Mouse (Mus musculus): ENCODE measurements around the gene Rasl12. TPM values are rescaled to one million over a fixed set of nuclear protein-coding genes. Genes with fewer than 3 reads are reported as not detected.

Rasl12 gene
- polyA plus RNA-seq, 1 experiment from 2014 or later: 10.4 TPM

DNA sequence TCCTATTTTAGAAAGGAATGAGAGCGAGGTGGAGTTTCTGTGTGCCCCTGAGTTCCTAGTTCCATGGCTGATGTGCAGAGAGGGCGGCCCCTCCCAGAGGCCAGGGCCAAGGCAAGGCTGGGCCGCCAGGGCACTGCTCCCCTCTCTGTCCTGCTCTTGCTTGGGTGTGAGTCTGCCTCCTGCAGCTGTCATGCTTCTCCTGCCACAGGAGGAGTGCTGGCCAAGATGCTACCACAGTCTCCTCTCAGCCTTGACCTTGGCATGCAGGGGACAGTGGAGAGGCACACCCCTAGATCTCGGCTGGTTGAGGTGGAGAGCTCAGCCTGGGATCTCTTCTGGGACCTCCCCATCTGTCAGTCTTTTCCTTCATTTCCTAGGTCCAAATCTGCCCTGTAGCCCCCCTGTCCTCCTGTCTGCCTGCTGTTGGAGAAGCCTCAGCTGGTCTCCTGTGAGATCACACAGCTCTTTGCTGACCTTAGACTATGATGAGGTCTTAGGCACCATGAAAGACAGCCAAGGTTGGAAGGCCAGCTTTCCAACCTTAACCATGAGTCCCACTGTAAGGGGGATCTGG, 17.2 kb upstream of the Rasl12 start:
- H3K27me3 ChIP-seq (ENCODE audit: insufficient read depth, low read length): no peaks in the 10 kb centered on the region
- H3K9me3 ChIP-seq (replicated peaks; ENCODE audit: low read length): no peaks in the 10 kb centered on the region
- no peak overlapping the region for H3K27ac ChIP-seq
- no peak overlapping the region for H3K9ac ChIP-seq (ENCODE audit: low read depth, low read length)
- 76% methylated on average over 4 of the region's 4 CpGs for WGBS
- no peak for ATAC-seq (replicated peaks; ENCODE audit: low FRiP score, low read depth)
- no peak for DNase-seq (ENCODE audit: low spot score)
- no peak overlapping the region for H3K4me2 ChIP-seq (ENCODE audit: low read length)
- H3K4me3 ChIP-seq (replicated peaks; ENCODE audit: low read depth, low read length): no peak overlapping the region
- peaks cover 8% of the 10 kb centered on the region; the same call in 1 of the 2 replicates for H3K4me1 ChIP-seq (replicated peaks; ENCODE audit: insufficient read depth, low read length)
- H3K36me3 ChIP-seq (ENCODE audit: insufficient read depth, low read length): no peaks in the 10 kb centered on the region
- TF ChIP-seq CTCF (IDR thresholded peaks at IDR 0.05; ENCODE audit: low read depth): no peak

DNA sequence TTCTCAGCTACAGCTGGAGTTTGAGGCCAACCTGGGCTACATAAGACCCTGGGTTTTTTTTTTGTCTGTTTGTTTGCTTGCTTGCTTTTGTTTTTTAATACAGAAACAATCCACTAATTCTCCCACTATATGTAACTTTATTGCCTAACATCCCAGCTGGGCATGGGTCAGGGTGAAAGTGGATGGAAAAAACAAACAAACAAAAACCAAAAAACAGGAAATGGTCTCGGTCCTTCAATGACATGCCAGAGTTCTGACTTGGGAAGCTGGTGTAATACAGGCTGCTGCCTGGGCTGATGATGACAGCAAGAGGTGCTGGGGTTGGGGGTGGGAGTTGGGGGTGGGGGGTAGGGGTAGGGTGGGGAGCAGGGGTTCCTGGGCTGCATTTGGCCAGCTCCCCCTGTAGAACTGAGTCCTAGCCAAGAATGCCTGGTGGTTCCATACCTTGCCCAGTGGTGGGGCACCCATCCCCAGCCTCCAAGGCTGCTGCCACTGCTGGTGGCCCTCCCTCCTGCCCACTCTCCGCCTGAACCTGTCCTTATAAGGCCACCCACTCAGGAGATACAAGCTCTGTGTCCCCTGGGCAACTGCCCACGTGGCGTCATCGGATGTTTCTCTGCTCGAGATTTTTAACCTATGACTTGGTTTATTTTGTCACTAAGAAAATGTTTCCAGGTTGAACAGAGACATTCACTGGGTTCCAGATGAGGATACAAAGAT, 16.1 kb upstream of the Rasl12 start:
- Histone ChIP-seq H3K27ac (peak overlapping the region; percentile 5; the same call in 1 of the 2 replicates), H3K9ac (ENCODE audit: low read depth, low read length) (no peak overlapping the region), H3K9me3 (replicated peaks; ENCODE audit: low read length) (no peaks in the 10 kb centered on the region), H3K4me1 (replicated peaks; ENCODE audit: insufficient read depth, low read length) (peaks cover 8% of the 10 kb centered on the region; the same call in 1 of the 2 replicates), H3K27me3 (ENCODE audit: insufficient read depth, low read length) (no peaks in the 10 kb centered on the region), H3K36me3 (ENCODE audit: insufficient read depth, low read length) (no peaks in the 10 kb centered on the region), H3K4me2 (ENCODE audit: low read length) (no peak overlapping the region), H3K4me3 (replicated peaks; ENCODE audit: low read depth, low read length) (no peak overlapping the region)
- DNase-seq (ENCODE audit: low spot score) (peak; percentile 37), ATAC-seq (replicated peaks; ENCODE audit: low FRiP score, low read depth) (0 out of 2 replicates have a peak, but pooled peaks have one; percentile 15)
- WGBS: 66% methylated on average over 6 of the region's 6 CpGs
- TF ChIP-seq CTCF (IDR thresholded peaks at IDR 0.05; ENCODE audit: low read depth): no peak

DNA sequence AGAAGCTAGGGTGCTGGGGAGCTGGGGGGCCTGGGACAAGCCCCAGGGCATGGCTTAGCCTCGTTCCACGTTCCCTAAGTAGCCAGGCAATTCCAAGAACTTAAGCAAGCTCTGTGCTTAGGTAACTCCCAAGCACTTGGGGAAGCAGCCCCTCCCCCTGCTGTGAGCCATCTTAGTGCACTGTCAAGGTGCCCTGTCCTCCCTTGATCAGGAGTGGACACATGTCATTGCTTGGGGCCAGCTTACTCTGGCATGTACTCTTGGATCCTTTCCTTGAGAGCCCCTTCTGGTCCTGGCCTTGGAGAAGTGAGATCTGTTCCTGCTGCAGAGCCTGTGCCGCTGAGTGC, 15.6 kb upstream of the Rasl12 start:
- DNase-seq (ENCODE audit: low spot score) (no peak), ATAC-seq (replicated peaks; ENCODE audit: low FRiP score, low read depth) (no peak)
- no peak overlapping the region for H3K4me3 ChIP-seq (replicated peaks; ENCODE audit: low read depth, low read length)
- H3K36me3 ChIP-seq (ENCODE audit: insufficient read depth, low read length): no peaks in the 10 kb centered on the region
- H3K4me2 ChIP-seq (ENCODE audit: low read length): no peak overlapping the region
- H3K9me3 ChIP-seq (replicated peaks; ENCODE audit: low read length): no peaks in the 10 kb centered on the region
- no peaks in the 10 kb centered on the region for H3K27me3 ChIP-seq (ENCODE audit: insufficient read depth, low read length)
- no peak overlapping the region for H3K9ac ChIP-seq (ENCODE audit: low read depth, low read length)
- TF ChIP-seq CTCF (IDR thresholded peaks at IDR 0.05; ENCODE audit: low read depth): no peak
- peaks cover 8% of the 10 kb centered on the region; the same call in 1 of the 2 replicates for H3K4me1 ChIP-seq (replicated peaks; ENCODE audit: insufficient read depth, low read length)
- 55% methylated on average over 3 of the region's 3 CpGs for WGBS
- H3K27ac ChIP-seq: peak overlapping the region; percentile 42; the same call in 1 of the 2 replicates

DNA sequence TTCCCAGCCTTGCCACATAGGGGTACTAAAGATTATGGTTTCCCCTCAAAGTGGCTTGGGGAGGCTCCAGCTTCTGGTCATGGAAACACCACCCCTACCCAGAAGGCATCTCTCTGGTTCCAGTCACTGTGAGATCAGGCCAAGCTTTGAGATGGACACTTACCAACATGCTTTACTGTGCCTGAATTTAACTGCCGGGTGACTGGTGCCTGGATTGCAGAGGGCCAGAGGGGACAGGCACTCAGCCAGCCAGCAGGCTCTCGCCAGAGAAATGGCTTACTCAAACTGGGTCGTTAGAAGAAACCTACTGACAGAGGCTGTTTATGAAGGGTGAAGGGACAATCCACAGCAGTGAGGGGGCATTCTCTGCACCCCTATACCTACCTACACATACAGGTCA, 14.0 kb upstream of the Rasl12 start:
- Histone ChIP-seq H3K27me3 (ENCODE audit: insufficient read depth, low read length) (no peaks in the 10 kb centered on the region), H3K4me3 (replicated peaks; ENCODE audit: low read depth, low read length) (no peak overlapping the region), H3K9me3 (replicated peaks; ENCODE audit: low read length) (no peaks in the 10 kb centered on the region), H3K27ac (no peak overlapping the region), H3K36me3 (ENCODE audit: insufficient read depth, low read length) (no peaks in the 10 kb centered on the region), H3K4me2 (ENCODE audit: low read length) (no peak overlapping the region), H3K4me1 (replicated peaks; ENCODE audit: insufficient read depth, low read length) (peaks cover 8% of the 10 kb centered on the region; the same call in 1 of the 2 replicates), H3K9ac (ENCODE audit: low read depth, low read length) (no peak overlapping the region)
- ATAC-seq (replicated peaks; ENCODE audit: low FRiP score, low read depth): no peak
- 53% methylated on average over 3 of the region's 3 CpGs for WGBS
- peak; percentile 12 for DNase-seq (ENCODE audit: low spot score)
- TF ChIP-seq CTCF (IDR thresholded peaks at IDR 0.05; ENCODE audit: low read depth): no peak

DNA sequence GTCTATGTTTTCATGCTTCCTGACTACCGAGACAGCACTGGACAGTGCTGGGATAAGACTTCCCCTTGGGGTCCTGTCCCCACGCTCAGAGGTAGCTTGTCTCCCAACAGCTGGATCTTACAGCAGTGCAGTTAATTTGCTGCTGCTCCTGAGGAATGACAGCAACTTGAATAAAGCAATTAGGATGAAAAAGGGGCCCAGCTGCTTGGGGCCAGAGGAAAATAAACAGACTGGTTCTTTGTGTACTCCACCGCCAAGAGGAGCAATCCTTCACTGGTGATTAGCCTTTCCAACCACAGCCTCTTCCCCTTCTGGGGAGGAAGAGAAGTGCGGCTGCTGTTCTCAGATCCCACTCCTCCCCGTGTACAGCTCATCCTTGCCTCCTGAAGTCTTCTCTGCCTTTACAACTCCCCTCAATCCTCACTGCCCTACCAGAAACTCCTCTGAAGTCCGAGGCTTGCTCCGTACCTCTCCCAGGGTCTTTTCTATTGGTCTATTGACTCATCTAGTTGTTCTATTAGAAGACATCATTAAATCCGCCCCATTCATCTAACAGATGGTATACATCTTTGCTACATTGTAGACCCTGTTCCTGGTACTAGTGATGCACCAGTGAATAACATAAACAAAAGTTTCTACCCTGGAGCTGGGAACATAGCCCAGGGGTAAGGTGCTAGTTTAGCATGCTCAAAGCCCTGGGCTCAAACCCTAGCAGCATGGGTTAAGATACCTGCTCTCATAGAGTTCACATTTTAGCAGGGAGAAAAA, 11.7 kb upstream of the Rasl12 start:
- Histone ChIP-seq H3K36me3 (ENCODE audit: insufficient read depth, low read length) (no peaks in the 10 kb centered on the region), H3K4me2 (ENCODE audit: low read length) (no peak overlapping the region), H3K9ac (ENCODE audit: low read depth, low read length) (no peak overlapping the region), H3K9me3 (replicated peaks; ENCODE audit: low read length) (no peaks in the 10 kb centered on the region), H3K4me3 (replicated peaks; ENCODE audit: low read depth, low read length) (no peak overlapping the region), H3K27me3 (ENCODE audit: insufficient read depth, low read length) (peaks cover 8% of the 10 kb centered on the region; the same call in 1 of the 2 replicates), H3K27ac (peak overlapping the region; percentile 60), H3K4me1 (replicated peaks; ENCODE audit: insufficient read depth, low read length) (peaks cover 3% of the 10 kb centered on the region; the same call in 1 of the 2 replicates)
- no peak; the same call in 1 of the 2 replicates for ATAC-seq (replicated peaks; ENCODE audit: low FRiP score, low read depth)
- WGBS: 15% methylated on average over 8 of the region's 8 CpGs
- peak; percentile 49 for TF ChIP-seq CTCF (IDR thresholded peaks at IDR 0.05; ENCODE audit: low read depth)
- peak; percentile 95 for DNase-seq (ENCODE audit: low spot score)

Measured in kidney, postnatal 0 days (tissue).